Mouse (Mus musculus) A20 (cell line): ENCODE results near the gene Dennd6b.

Source experiments
- DNase-seq: peaks from one replicate; pipeline ENCODE4 v3.0.0-alpha.2; 2011; ENCODE audit warnings: low read depth, low spot score

Dennd6b gene

DNA sequence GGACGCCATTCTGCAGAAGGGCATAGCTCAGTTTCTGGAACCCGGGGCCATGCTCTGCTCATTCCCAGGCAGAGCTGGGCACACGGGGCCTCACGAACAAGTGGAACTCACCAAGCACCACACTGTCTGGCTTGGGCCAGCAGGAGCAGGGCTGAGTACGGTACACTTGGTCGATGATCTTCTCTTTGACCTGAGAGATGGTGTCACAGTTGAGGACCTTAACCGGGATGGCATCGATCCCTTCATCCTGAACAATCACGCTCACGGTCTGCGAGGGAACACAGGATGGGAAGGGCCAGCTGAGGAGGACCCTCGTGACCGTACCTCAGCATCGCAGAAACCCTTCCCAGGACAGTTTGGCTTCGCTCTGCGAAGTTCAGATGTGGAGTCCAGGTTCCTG lies 37.8 kb downstream of the Dennd6b start:
- no peak for DNase-seq

DNA sequence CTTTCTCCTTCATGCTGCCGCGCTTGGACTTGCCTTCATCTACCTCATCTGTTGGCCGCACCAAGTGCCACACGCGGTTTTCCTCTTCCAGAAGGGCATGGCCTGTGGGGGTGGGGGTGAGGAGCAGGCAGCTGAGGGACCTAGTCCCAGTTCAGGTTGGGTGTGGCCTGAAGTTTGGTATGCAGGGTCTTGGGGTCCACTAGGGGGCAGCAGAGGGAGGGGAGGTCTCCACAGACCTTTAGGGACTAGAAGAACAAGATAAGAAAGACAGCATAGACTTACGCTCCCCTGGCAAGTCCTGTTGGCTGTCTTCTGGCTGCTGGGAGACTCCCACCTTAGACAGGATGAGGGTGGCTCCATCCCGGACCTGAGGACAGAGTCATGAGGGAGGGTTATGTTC lies 38.3 kb downstream of the Dennd6b start:
- DNase-seq, result peak; percentile 82

DNA sequence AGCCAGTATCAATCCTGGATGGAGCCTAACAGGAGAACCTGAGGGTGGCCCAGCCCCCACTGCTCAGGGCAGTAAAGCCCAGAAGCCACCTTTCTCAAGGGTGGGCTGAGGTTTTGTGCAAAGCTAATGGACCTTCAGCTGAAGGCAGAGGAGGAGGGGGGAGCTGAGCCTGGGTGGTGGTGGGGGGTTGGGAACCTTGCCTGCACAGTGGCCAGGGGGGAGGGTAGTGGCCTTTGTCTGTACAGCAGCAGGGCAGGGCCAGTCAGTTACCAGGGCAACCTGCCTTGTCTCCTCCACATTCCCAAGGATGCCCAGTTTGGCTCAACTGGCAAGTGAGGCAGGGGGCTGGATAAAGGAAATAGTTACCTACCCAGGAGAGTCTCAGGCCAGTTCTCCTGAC lies 44.0 kb downstream of the Dennd6b start:
- DNase-seq, result no peak

DNA sequence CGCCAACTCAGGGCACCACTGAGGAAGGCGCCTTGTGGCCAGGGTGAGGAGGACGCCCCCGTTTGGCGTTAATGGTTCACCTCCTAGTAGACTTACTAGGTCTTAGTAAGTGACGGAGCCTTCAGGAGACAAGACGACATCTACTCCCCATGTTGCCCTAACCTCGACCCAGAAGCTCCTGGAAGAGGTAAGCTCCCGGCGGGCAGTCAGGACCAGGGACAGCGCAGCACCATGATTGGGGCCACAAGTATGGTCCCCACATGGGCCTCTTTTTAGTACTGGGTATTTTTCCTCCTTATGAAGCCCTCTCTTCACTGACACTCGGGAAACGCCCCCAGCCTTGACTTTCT lies 46.3 kb downstream of the Dennd6b start:
- DNase-seq, result no peak

DNA sequence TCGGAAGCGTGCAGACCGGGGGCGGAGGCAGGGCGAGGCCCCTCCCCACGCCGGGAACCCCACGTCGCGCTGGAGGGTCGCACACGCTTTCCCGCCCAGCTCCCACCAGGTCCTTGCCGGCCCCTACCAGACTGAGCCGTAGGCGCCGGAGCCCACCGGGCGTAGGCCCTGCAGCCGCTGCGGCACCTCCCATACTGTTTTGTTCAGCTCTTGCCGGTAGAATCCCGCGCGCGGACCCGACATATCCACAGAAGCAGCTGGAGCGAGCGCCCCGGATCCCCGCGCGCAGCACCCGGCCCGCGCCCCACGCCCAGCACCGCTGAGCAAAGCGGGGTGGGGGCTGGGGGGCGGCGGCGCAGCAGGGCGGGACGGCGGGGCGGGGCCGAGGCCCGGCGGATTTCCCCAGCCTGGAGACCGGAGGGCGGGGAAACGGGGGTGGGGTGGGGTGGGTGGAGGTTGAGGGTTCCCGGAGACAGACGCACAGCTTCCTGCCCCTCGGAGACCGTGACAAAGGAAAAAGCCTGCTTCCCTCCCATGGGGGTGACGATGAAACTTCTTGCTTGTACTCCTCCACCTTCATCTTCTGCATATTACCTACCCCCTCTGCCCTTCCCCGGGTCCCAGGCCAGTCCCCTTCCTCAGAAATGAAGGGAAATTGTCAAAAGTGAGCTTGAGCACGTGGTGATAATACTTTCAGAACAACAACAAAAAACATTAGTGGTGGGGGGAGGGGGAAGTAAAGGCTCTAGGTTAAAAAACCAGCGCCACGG lies 46.8 kb downstream of the Dennd6b start, which contains the start of gene Mapk11:
TSS of gene Mapk11 (minus strand) at position 358 of the 770 bp plus-strand sequence.
- peak; percentile 74 for DNase-seq

DNA sequence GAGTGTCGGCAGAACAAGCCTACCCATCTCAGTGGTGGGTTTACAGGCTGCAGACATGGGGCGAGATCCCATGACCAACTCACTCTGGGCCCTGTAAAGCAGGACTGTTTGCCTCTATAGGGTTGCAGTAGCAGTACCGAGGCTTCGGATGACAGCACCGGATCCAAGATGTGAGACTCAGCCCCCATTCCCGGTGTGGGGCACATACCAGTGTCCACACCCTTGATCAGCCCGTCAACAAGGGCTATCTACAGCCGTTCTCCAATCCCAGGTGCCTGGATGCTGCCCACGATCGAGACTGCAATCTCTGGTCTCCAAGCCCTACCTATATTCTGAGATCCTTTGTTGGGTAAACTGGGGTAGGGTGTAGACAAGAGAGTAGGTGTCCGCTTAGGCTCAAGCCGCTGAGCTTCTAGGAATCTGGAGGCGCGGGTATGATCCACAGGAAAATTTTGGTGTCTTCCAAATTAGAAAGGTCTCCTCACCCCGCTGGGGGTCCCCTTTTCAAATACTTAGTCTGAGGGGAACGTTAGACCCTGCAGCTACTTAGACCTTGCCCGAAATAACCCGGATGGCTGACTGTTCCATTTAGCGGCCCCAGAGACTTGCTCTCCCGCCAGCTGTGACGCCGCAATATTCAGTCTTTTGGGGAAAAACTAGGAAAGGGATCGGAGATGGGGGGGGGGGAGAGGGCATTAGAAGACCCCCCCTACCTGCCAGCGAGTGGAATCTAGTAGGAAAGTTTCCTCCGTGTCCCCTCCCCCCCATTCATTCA lies 47.6 kb downstream of the Dennd6b start:
- no peak for DNase-seq

DNA sequence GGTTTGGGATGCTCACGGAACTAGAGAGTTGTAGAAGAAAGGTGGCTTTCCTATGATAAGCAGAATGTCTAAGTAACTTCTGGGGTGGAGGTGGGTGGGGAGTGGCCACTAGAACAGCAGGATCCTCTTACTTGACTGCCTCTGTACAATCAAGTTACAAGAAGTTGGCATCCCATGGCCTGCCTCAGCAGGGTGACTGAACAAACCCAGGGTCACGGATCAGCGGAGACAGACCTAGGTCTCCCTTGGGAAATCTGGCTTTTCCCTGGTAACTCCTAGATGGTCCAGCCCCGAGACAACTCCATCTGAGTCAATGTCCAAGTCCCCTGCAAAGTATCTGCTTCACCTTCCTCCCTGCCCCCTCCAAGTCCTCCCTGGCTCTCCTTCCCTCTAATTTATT lies 48.4 kb downstream of the Dennd6b start:
- DNase-seq, result peak; percentile 20

DNA sequence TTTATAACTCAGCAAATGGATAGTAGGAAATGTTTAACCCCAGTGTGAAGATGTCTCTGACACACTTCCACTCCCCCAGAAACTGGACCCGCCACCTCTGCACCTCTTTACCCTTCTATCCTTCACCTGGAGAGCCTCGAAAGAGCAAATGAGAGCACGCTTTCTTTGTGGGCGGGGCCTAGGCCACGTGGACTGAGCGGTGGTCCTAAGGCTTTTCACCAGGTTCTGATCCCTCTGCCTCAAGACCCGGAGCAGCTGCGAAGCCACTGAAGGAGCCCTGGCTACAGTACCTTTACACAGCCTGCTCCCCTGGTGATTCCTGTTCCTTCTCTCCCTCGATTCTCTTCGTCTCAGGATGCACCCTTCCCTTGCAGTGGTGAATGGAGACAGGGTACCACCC lies 48.8 kb downstream of the Dennd6b start:
- peak; percentile 36 for DNase-seq

DNA sequence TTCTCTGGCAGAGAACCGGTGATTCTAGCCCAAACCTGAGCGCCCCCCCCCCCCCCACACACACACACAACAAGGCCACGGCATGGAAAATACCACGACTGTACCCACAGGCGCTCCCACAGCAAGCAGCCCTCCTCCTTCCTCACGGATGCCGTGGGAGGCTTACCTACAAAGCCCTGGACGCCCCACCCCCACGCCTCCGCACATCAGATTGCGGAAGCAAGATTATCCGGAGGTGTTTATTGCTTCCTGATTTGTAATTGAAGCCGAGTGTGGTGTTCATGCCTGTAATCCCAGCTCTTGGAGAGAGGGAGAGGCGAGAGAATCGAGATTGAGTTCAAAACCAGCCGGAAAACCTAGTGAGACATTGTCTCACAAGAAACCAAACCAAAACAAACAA lies 49.3 kb downstream of the Dennd6b start:
- peak; percentile 62 for DNase-seq

DNA sequence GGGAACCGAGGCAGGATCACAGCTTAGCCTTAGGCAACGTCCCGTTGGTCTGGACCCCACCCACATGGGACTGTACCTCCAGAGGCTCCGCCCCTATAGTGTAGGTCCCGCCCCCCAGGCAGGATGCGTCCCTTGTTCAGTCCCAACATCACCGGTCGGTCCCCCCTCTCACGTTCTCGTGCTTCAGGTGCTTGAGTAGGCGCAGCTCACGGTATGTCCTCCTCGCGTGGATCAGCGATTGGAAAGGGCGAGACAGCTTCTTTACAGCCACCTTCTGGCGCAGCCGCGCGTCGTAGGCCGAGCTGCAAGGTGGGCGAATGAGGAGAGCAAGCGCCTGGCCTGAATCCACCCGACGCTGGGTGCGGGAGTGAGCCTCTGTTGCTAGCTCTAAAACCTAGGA lies 49.8 kb downstream of the Dennd6b start:
- peak; percentile 72 for DNase-seq

DNA sequence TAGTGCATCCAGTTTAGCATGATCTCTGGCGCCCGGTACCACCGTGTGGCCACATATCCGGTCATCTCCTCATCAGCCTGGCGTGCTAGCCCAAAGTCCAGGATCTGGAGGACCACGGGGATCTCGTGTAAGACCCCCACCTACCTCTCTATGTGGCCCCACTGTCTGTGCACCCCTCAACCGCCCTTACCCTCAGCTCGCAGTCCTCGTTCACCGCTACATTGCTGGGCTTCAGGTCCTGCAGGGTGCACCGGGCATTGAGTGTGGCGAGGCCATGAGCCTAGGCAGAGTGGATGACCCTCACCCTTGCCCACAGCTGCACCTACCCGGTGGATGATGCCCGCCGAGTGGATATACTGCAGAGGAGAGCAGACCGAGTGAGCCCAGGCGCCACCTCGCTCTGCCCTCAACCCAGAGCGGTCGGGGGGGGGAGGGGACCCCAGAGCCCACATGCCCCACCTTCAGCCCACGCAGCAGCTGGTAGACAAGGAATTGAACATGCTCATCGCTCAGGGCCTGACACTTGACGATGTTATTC lies 50.4 kb downstream of the Dennd6b start:
- no peak for DNase-seq

DNA sequence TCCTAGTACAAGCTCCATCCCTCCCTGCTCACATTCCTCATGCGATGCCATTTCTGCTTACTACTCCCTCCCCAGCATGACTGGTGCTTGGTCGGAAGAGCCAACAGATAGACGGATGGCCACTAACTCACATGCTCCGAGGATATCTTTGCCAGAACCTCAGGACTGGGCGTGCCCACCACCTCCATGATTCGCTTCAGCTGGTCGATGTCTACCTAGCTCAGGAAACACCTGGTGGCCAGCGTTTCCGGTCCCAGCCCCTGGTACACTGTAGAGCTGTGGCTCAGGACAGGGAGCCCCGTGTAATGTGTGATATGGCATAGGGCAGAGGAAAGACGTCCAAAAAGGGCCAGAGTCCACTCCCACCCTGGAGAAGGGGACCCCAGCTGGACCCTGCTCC lies 51.3 kb downstream of the Dennd6b start:
- DNase-seq, result peak; percentile 29

DNA sequence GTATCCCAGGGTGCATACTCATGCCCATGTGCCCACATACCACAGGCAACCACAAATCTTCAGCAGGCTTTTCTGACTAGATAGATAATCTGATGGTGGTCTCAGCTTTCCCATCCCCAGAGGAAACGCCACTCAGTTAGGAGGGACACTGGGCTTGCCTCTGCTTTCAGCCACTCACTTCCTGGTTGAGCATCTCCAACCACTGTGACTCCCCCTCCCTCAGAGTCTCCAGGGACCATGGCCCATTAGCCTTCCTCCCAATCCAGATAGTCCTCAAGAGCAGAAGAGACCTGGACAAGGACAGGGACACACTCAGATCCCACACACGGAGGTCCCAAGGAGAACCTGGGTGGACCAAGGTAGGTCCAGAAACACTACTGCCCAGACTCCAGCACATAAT lies 53.2 kb downstream of the Dennd6b start:
- DNase-seq, result no peak

DNA sequence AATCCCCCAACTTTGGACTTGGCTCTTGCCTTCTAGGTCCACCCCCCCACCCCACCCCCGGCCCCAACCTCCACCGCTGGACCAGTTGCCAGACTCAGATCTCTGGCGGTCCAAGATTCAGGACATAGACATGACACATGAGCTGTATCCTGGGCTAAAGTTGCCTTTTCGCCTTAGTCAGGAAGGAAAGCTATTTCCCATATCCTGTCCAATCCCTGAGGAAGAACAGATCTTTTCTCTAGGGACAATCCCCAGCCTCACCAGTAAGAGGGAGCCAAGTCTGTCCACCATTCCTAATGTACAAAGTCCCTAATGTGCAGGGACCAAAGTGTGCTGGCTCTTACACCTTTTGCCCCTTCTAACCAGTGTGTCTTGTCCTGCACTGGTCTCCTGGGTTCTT lies 54.4 kb downstream of the Dennd6b start:
- DNase-seq, result no peak

DNA sequence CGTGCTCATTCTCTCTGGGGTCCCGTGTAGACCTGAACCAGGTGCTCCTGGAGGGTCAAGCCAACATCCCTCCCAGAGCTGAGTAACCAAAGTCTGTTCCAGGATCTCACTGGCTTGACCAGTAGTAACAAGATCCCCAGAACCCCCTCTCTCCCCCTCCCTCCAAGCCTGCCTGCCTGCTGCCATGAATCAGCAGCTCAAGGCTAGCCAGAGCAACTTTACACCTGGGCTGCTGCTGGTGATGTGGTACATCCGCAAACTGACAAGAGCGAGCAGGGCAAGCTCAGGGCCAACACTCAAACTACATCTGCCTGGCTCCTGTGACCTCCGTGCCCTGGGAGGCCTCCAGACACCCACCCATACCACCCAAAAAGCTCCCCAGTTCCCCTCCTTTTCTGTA lies 54.9 kb downstream of the Dennd6b start:
- DNase-seq, result no peak

DNA sequence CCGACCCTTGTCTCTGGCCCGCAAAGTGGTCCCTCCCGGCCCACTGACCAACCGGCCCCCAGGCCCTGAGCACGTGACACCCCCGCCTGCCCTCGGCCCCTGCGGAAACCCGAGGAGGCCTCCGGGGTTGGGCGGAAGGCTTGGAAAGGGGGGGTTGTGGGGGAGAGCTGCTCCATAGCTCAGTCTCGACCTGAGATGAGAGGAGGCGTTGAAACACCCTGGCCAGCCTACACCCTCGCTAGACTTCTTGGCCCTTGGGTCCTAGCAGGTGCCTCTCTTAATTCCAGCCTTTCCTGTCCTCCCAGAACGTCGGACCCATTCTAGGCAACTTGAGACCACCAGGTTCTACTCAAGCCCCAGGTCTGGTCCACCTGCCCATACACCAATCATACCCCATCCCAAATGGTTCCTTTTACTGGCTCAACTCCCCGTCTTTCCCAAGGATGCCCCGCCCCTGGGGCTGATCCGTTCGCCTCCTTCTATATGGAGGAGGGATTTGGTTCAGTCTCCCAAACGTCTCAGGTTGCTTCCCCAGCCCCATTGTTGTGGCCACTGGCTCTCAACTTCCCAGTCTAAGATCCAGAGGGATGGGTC lies 55.5 kb downstream of the Dennd6b start, which contains the start of gene Mapk12:
TSS of gene Mapk12 (minus strand) at position 45 of the 594 bp plus-strand sequence.
- no peak for DNase-seq

DNA sequence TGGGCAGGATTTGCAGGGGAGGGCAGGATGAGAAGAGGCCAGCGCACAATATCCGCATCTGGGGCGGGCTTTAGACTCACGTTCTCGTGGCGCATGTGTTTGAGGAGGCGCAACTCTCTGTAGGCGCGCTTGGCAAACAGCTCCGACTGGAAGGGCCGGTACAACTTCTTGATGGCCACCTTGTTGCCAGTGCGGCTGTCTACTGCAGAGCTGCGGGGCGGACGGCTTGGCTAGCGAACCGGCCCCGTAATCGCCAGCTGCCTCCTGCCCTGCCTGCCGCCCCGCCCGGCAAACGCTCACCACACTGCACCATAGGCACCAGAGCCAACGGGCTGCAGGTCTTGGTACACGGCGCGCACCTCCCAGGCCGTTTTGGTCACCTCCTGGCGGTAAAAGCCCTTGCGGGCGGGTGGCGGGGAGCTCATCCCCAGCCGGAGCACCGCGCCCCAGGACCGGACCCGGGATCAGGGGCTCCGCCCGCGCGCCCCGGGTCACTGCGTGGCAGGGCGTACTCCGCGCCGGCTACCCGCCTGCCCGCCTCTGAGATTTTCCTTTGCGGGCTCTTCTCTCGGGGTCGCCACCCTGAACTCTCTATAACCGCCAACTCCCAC lies 56.1 kb downstream of the Dennd6b start:
- no peak for DNase-seq

DNA sequence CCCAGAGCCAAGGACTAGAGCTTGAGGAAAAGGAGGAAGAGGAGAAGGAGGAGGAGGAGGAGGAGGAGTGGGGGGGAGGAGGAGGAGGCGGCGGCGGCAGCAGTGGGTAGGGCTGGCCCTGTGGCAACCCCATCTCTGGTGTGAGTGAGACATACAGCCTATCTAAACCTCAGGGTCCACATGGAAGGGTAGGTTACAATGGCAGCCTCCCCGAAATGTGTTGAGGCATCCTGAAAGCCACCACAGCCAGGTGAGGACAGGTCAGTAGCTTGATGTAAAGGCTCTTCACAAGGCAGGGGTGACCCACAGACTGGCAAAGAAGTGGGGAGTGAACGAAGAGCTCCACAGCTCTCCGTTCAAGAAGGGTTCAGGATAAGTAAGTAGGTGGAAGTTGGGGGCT lies 57.8 kb downstream of the Dennd6b start:
- no peak for DNase-seq

DNA sequence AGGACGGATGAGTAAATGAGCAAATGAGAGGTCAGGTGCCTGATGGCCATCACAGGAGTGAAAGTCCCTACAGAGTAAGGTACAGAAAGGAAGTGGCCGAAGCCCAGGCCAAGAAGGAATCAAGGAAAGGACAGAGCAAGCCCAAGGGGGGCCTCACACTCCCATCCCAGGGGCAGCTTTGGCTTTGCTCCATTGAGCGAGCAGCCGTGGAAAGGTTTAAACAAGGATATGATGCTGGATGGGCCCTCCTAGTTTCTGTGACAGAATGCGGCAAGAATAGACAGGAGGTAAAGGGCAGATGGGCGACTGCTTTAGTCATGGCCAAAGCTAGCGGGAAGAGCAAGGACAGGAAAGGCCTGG lies 58.3 kb downstream of the Dennd6b start:
- no peak for DNase-seq

DNA sequence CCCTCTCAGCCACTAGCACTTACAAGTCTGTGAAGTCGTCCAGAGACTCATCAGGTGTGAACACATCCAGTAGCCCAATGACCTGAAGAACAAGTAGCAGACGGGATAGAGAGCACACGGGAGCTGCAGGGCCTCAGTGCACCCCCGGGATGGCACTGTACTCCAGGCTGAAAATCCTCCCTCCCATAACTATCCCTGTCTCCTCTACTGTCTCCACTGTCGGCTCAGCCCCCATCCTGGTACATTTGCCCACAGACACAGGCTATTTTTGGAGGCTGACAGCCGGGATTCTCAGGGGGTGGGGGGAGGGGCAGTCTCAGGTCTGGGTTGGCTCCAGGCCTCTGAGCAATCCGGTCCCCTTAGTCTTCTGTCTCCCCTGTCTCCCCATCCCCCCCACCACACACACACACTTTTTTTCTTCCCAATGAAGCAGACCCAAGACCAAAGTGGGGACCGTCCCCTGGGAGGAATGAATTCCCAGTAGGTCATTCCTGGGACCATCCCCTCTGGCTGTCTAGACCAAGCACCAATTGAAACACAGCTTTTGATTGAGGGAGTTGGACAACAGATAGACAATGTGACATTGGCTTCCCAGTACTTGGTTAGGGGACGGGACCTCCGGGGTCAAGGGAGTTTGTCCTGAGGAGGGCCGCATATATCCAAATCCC lies 58.8 kb downstream of the Dennd6b start:
- DNase-seq, result no peak

DNA sequence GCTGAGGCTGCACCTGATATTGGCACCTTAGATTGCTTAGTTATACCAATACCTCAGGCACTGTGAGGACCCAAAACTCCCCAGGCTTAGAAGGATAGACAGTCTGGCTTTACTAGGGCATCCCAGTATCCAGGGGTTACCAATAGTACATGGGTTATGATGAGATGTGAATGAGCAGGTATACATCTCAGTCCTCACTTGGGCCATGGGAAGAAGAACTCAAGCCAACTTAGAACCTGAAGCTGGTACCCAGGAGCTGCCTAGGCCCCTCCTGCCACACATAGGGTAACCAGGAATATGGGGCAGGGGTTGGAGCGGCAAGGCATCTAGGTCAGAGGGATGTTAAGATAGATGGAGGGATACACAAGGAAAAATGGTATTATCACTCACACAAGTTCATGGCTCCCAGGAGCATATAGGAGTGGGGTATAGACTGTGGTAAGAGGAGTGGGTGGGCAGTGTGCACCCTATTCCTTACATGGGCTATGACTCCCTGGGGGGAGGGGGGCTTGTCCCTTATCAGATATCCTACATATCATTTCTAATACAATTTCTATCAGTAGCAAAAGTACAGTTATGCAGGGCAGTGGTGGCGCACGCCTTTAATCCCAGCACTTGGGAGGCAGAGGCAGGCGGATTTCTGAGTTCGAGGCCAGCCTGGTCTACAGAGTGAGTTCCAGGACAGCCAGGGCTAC lies 59.7 kb downstream of the Dennd6b start:
- no peak for DNase-seq
